Mouse (Mus musculus) heart, adult 2 months (tissue): ENCODE measurements at regions not wholly inside any gene's neighbourhood (a gene's known extent, or its start where the extent isn't known, plus 50 kb on each side); places are given as distances from the start of the nearest gene placed in this dataset.

ENCODE experiments used
- EP300 ChIP-seq: fragments of 200-500 bp; IDR thresholded peaks from 2 replicates; pipeline ENCODE4 v1.6.1; 2011; ENCODE audit warnings: low read depth, low read length, control low read depth; ENCODE audit not compliant: insufficient read depth
- POLR2A ChIP-seq: fragments of 200-500 bp; IDR thresholded peaks from 2 replicates; pipeline ENCODE4 v1.6.1; 2011; ENCODE audit warnings: mild to moderate bottlenecking, low read depth, low read length, control low read depth; ENCODE audit not compliant: insufficient read depth

DNA sequence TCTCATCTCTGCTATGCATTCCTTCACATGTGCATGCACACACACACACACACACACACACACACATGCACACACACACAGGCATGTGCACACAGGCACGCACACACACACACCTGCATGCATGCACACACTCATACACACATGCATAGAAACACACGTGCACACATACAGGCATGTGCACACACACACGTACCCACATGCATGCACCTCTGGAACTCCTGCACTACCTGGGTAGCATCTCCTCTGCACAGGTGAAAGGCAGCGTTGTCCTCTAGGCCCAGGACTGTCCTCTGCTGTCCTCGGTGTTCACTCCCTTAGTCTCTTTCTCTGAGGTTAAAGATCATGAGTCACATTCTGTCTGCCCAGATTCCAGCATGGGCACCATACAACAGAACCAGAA is 258.0 kb downstream of the Cxcl12 start:
- TF ChIP-seq EP300 (no peak), POLR2A (no peak)
